Mouse (Mus musculus) heart, adult 2 months (tissue): ENCODE measurements at regions not wholly inside any gene's neighbourhood (a gene's known extent, or its start where the extent isn't known, plus 50 kb on each side); places are given as distances from the start of the nearest gene placed in this dataset.

ENCODE experiments used
- DNase-seq, 2 experiments: peaks; one replicate each; pipeline ENCODE4 v3.0.0; 2021
- H3K27ac ChIP-seq: fragments of 200-600 bp; 2 replicates; pipeline ENCODE4 v1.8.1; 2022
- H3K27me3 ChIP-seq: fragments of 200-500 bp; 2 replicates; pipeline ENCODE4 v1.6.1; 2012; ENCODE audit warnings: mild to moderate bottlenecking, low read length, inconsistent platforms, mixed read lengths; ENCODE audit not compliant: control insufficient read depth, insufficient read depth
- H3K36me3 ChIP-seq: fragments of 200-500 bp; 2 replicates; pipeline ENCODE4 v1.6.1; 2012; ENCODE audit warnings: low read length, inconsistent platforms; ENCODE audit not compliant: control insufficient read depth, insufficient read depth
- H3K4me1 ChIP-seq: fragments of 200-500 bp; 2 replicates; pipeline ENCODE4 v1.6.1; 2011; ENCODE audit warnings: low read length; ENCODE audit not compliant: control insufficient read depth, insufficient read depth
- H3K4me3 ChIP-seq: fragments of 200-600 bp; 2 replicates; pipeline ENCODE4 v1.8.1; 2022
- H3K79me2 ChIP-seq: fragments of 200-500 bp; replicated peaks from 2 replicates; pipeline ENCODE4 v1.6.1; 2012; ENCODE audit warnings: mild to moderate bottlenecking, inconsistent platforms, low read length, moderate library complexity, mixed read lengths; ENCODE audit not compliant: control insufficient read depth, insufficient read depth
- H3K9ac ChIP-seq: fragments of 200-500 bp; 2 replicates; pipeline ENCODE4 v1.6.1; 2012; ENCODE audit warnings: low read depth, mild to moderate bottlenecking, control low read depth, inconsistent platforms, low read length, mixed read lengths
- CTCF ChIP-seq: fragments of 200-600 bp; IDR thresholded peaks from 2 replicates; pipeline ENCODE4 v1.8.1; 2022; ENCODE audit warnings: antibody characterized with exemption, mild to moderate bottlenecking, moderate library complexity
- EP300 ChIP-seq: fragments of 200-500 bp; IDR thresholded peaks from 2 replicates; pipeline ENCODE4 v1.6.1; 2011; ENCODE audit warnings: low read depth, low read length, control low read depth; ENCODE audit not compliant: insufficient read depth
- POLR2A ChIP-seq: fragments of 200-500 bp; IDR thresholded peaks from 2 replicates; pipeline ENCODE4 v1.6.1; 2011; ENCODE audit warnings: mild to moderate bottlenecking, low read depth, low read length, control low read depth; ENCODE audit not compliant: insufficient read depth
- WGBS: fragments of 180-500 bp; shearing (Covaris S2); methylation state at CpG from one replicate; pipeline ENCODE4 v1.1.7; 2018; 5-methylcytosine and 5-hydroxymethylcytosine counted together
- intact Hi-C: fragments of 180-260 bp; cut with DNase I; formaldehyde crosslinking; loops from one replicate; pipeline ENCODE4 v1.15.1; 2025

- DNase-seq: no peak
- Histone ChIP-seq H3K36me3 (no peaks in the 10 kb centered on the region), H3K4me3 (no peak overlapping the region), H3K79me2 (no peaks in the 10 kb centered on the region), H3K27me3 (no peaks in the 10 kb centered on the region), H3K27ac (no peak overlapping the region), H3K9ac (no peak overlapping the region), H3K4me1 (no peaks in the 10 kb centered on the region)
- 64% methylated on average over 7 of the region's 7 CpGs for WGBS
- TF ChIP-seq CTCF: no peak
- TF ChIP-seq EP300: no peak
- TF ChIP-seq POLR2A: no peak
- intact Hi-C loops: no loop called here
Measured at GRCm38 (mm10) chr5:75754356-75754755, 179.6 kb downstream of the Kit start.

GRCm38 (mm10) chr5:75745311-75745710, 170.6 kb downstream of the Kit start:
- 64% methylated on average over 9 of the region's 9 CpGs for WGBS
- Histone ChIP-seq H3K27ac (no peak overlapping the region), H3K4me3 (no peak overlapping the region), H3K27me3 (0 out of 2 replicates have a peak, but pooled peaks cover 1% of the 10 kb centered on the region), H3K36me3 (no peaks in the 10 kb centered on the region), H3K9ac (no peak overlapping the region), H3K79me2 (no peaks in the 10 kb centered on the region), H3K4me1 (no peaks in the 10 kb centered on the region; the same call in 1 of the 2 replicates)
- no peak for TF ChIP-seq CTCF
- no peak for DNase-seq
- intact Hi-C loops: no loop called here

- Histone ChIP-seq H3K79me2 (no peaks in the 10 kb centered on the region), H3K36me3 (no peaks in the 10 kb centered on the region), H3K27ac (no peak overlapping the region), H3K27me3 (0 out of 2 replicates have a peak, but pooled peaks cover 1% of the 10 kb centered on the region), H3K9ac (no peak overlapping the region), H3K4me1 (no peaks in the 10 kb centered on the region; the same call in 1 of the 2 replicates), H3K4me3 (no peak overlapping the region)
- no peak for DNase-seq
- intact Hi-C loops: no loop called here
- 46% methylated on average over 5 of the region's 6 CpGs for WGBS
- TF ChIP-seq EP300 (no peak), POLR2A (no peak), CTCF (no peak)
Measured at GRCm38 (mm10) chr5:75744475-75745045, 169.8 kb downstream of the Kit start.

GRCm38 (mm10) chr5:75739336-75739735, 164.6 kb downstream of the Kit start:
- 72% methylated on average over 8 of the region's 8 CpGs for WGBS

GRCm38 (mm10) chr5:75738445-75738844, 163.7 kb downstream of the Kit start:
- no peak for DNase-seq
- H3K79me2 ChIP-seq: no peaks in the 10 kb centered on the region
- H3K4me1 ChIP-seq: no peaks in the 10 kb centered on the region; the same call in 1 of the 2 replicates
- no peaks in the 10 kb centered on the region for H3K36me3 ChIP-seq
- WGBS: 77% methylated on average over 2 of the region's 2 CpGs
- H3K27ac ChIP-seq: no peak overlapping the region
- no peak overlapping the region for H3K4me3 ChIP-seq
- TF ChIP-seq CTCF (no peak), EP300 (no peak), POLR2A (no peak)
- no peaks in the 10 kb centered on the region for H3K27me3 ChIP-seq
- no peak overlapping the region for H3K9ac ChIP-seq
- intact Hi-C loops: no loop called here

More at GRCm38 (mm10) chr5:75739336-75739735, 164.6 kb downstream of the Kit start:
- H3K4me3 ChIP-seq: no peak overlapping the region
- H3K4me1 ChIP-seq: no peaks in the 10 kb centered on the region; the same call in 1 of the 2 replicates
- H3K27me3 ChIP-seq: no peaks in the 10 kb centered on the region
- no peaks in the 10 kb centered on the region for H3K79me2 ChIP-seq
- no peak overlapping the region for H3K27ac ChIP-seq
- TF ChIP-seq EP300: no peak
- no peak for TF ChIP-seq POLR2A
- no peak for DNase-seq
- H3K36me3 ChIP-seq: no peaks in the 10 kb centered on the region
- intact Hi-C loops: no loop called here
- H3K9ac ChIP-seq: no peak overlapping the region

GRCm38 (mm10) chr5:75737752-75738151, 163.0 kb downstream of the Kit start:
- no peak for DNase-seq
- Histone ChIP-seq H3K27me3 (no peaks in the 10 kb centered on the region), H3K4me1 (no peaks in the 10 kb centered on the region; the same call in 1 of the 2 replicates), H3K27ac (no peak overlapping the region), H3K9ac (no peak overlapping the region), H3K36me3 (no peaks in the 10 kb centered on the region), H3K4me3 (no peak overlapping the region), H3K79me2 (no peaks in the 10 kb centered on the region)
- 85% methylated on average over 7 of the region's 7 CpGs for WGBS
- intact Hi-C loops: no loop called here
- TF ChIP-seq EP300 (no peak), POLR2A (no peak), CTCF (no peak)
